In the genomic region with DNA sequence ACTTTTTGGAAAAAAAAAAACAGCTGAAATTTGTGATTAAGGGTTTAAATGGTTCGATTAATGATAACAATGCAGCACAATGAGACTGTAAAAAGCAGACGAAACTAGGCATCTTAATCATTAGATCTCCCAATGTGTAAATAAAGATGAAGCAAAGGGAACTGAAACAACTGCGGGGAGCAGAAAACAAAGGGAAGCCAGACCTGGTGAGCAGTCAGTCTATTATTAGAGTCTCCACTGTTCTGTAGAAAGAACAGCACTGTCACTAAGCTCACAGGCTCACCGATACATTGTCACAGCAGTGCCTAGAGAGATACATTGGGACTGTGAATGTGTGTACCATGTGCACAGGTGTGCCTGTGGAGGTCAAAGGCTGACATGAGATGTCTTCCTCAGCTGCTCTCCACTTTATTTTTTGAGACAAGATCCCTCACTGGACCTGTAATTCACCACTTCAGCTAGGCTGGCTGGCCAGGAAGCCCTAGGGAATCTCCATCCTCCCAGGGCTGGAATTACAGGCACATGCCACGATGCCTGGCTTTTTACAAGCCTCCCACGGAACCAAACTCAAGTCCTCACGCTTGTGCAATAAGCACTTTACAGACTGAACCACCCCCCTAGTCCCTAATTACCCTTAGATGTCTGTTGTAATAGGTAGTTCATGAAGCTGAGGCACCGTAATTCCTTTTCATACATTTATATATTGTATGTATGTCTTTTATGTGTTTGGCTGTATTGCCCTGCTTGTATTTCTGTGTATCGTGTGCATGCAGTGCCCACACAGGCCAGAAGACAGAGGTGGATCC, we compare ENCODE assay signal across 13 mouse cellular contexts. TPM values are rescaled to one million over a fixed set of nuclear protein-coding genes. Genes with fewer than 3 reads are reported as not detected.
DNase-seq lines count a peak whose midpoint lies in the region; ATAC-seq and TF ChIP-seq lines count a peak whose summit lies in the region.
"Had no signal": no experiment of that assay in that cellular context is flagged by ENCODE, and none has a peak within 500 bp of the region (broad histone marks: within the 10 kb centered on the region; RNA-seq: fewer than 3 reads in every experiment).

No protein-coding gene starts in this region.

- ATAC-seq in megakaryocyte, adult 5-6 weeks (ENCODE audit: poor library complexity, severe bottlenecking): peak; percentile 90
- ATAC-seq: forebrain, postnatal 0 days had no signal

- in situ Hi-C loops in CH12.LX (cut with MboI; ENCODE audit: low pct_ligation_motif_present, low pct_unique_long_range_greater_than_20kb, low sequenced_read_pairs): no loop called here

- H3K27me3 ChIP-seq in CH12.LX (replicated peaks): no peaks in the 10 kb centered on the region
- H3K27me3 ChIP-seq: limb, embryonic 13.5 days had no signal

- DNase-seq in left cerebral cortex, adult 2 months (ENCODE audit: extremely low spot score in 1 of 2, low spot score in 2 of 2): no peak
- no peak for DNase-seq in left cerebral cortex, postnatal 25 days (ENCODE audit: low spot score in 2 of 2)
- peak; percentile 67 for DNase-seq in CH12.LX (ENCODE audit: extremely low read depth)
- DNase-seq in T-cell, adult 2 months (ENCODE audit: low spot score): no peak
- DNase-seq in kidney, adult 8-10 months: no peak
- DNase-seq: adrenal gland, adult 8-10 months; forebrain, postnatal 0 days; kidney, postnatal 25 days; layer of hippocampus, postnatal 36 days; lung, postnatal 14 days had no signal

- peak overlapping the region; percentile 63; the same call in 1 of the 2 replicates for H3K27ac ChIP-seq in left cerebral cortex, adult 2 months
- H3K27ac ChIP-seq in CH12.LX (ENCODE audit: insufficient read depth, low read depth): peak overlapping the region; percentile 18
- peak overlapping the region; percentile 66; the same call in 1 of the 2 replicates for H3K27ac ChIP-seq in brown adipose tissue, adult 24 weeks (replicated peaks; ENCODE audit: low read depth, low read length)
- H3K27ac ChIP-seq: limb, embryonic 13.5 days had no signal

- intact Hi-C loops in left cerebral cortex, adult 2 months (cut with DNase I): no loop called here
- intact Hi-C loops in left cerebral cortex, postnatal 25 days (cut with DNase I): no loop called here

- no peak for TF ChIP-seq CTCF in left cerebral cortex, adult 2 months (IDR thresholded peaks at IDR 0.05)
- no peak for TF ChIP-seq CTCF in CH12.LX (conservative IDR thresholded peaks at IDR 0.05 in 1 of 2, IDR thresholded peaks at IDR 0.05 in 1 of 2; ENCODE audit: low read depth in 2 of 2, low read length in 2 of 2)

- no peak overlapping the region for H3K4me3 ChIP-seq in left cerebral cortex, adult 2 months
- peak overlapping the region in 1 of 3 experiments; percentile 12 for H3K4me3 ChIP-seq in CH12.LX (replicated peaks in 1 of 3; ENCODE audit: low read depth in 2 of 3, low read length in 2 of 3, poor library complexity in 1 of 3)
- H3K4me3 ChIP-seq in brown adipose tissue, adult 24 weeks (ENCODE audit: insufficient read depth, low read depth, low read length): no peak overlapping the region
- H3K4me3 ChIP-seq: limb, embryonic 13.5 days had no signal

- H3K9me3 ChIP-seq in CH12.LX (replicated peaks; ENCODE audit: low read length): no peaks in the 10 kb centered on the region
- H3K9me3 ChIP-seq: limb, embryonic 13.5 days had no signal

- H3K4me1 ChIP-seq in CH12.LX (ENCODE audit: control insufficient read depth in 1 of 2, insufficient read depth in 2 of 2): peaks cover 9 to 20% of the 10 kb centered on the region in 2 experiments
- H3K4me1 ChIP-seq in brown adipose tissue, adult 24 weeks (ENCODE audit: control insufficient read depth, insufficient read depth, insufficient read length, low read length): no peaks in the 10 kb centered on the region

- peak overlapping the region; percentile 4 for H3K9ac ChIP-seq in CH12.LX (ENCODE audit: insufficient read depth, low read depth)
- H3K9ac ChIP-seq: forebrain, postnatal 0 days; limb, embryonic 13.5 days had no signal

- no peaks in the 10 kb centered on the region for H3K36me3 ChIP-seq in CH12.LX (replicated peaks in 1 of 2; ENCODE audit: control insufficient read depth in 1 of 2, insufficient read depth in 1 of 2, low read length in 1 of 2)
- H3K36me3 ChIP-seq: limb, embryonic 13.5 days had no signal

- TF ChIP-seq POLR2A in CH12.LX (IDR thresholded peaks at IDR 0.05; ENCODE audit: low read depth, low read length): no peak

- no peak for TF ChIP-seq RAD21 in CH12.LX (IDR thresholded peaks at IDR 0.05; ENCODE audit: low read depth, low read length)

- peak; percentile 81 for TF ChIP-seq EP300 in CH12.LX (IDR thresholded peaks at IDR 0.05; ENCODE audit: low read length)

- dilution Hi-C loops in CH12.LX (cut with MboI; ENCODE audit: extremely low pct_ligation_motif_present, extremely low pct_unique_long_range_greater_than_20kb, low sequenced_read_pairs): no loop called here

- no peaks in the 10 kb centered on the region for H3K79me2 ChIP-seq in CH12.LX (replicated peaks; ENCODE audit: control insufficient read depth, extremely low read depth, insufficient read depth, poor library complexity, severe bottlenecking)

- peak overlapping the region; percentile 97 for H3K4me2 ChIP-seq in CH12.LX (ENCODE audit: insufficient read depth, low read depth, poor library complexity, severe bottlenecking)
- H3K4me2 ChIP-seq: limb, embryonic 13.5 days had no signal

TF ChIP-seq in CH12.LX, 34 proteins besides CTCF, POLR2A, EP300 and RAD21 (continues in another document):
- TF ChIP-seq ELF1 (IDR thresholded peaks at IDR 0.05; ENCODE audit: low read depth, low read length): no peak
- no peak for TF ChIP-seq GABPA (IDR thresholded peaks at IDR 0.05; ENCODE audit: insufficient replicate concordance, low read depth, low read length)
- peak; percentile 91 for TF ChIP-seq IRF4 (IDR thresholded peaks at IDR 0.05; ENCODE audit: low read depth, low read length)
- TF ChIP-seq HCFC1 (IDR thresholded peaks at IDR 0.05; ENCODE audit: low read depth, low read length): no peak
- no peak for TF ChIP-seq E2F4 (IDR thresholded peaks at IDR 0.05; ENCODE audit: insufficient replicate concordance, low read depth, low read length)
- 0 out of 2 replicates have a peak, but pooled peaks have one; percentile 38 for TF ChIP-seq ETS1 (conservative IDR thresholded peaks at IDR 0.05; ENCODE audit: low read depth, low read length)
- TF ChIP-seq MAFK (IDR thresholded peaks at IDR 0.05; ENCODE audit: insufficient replicate concordance, low read length): no peak
- TF ChIP-seq CHD2 (IDR thresholded peaks at IDR 0.05; ENCODE audit: low read length): peak; percentile 42; the same call in 1 of the 2 replicates
- no peak for TF ChIP-seq USF1 (IDR thresholded peaks at IDR 0.05; ENCODE audit: low read depth, low read length)
- TF ChIP-seq SMC3 (IDR thresholded peaks at IDR 0.05; ENCODE audit: low read depth, low read length): no peak
- TF ChIP-seq MYC (IDR thresholded peaks at IDR 0.05; ENCODE audit: low read depth, low read length): peak; percentile 69; the same call in 1 of the 2 replicates
- TF ChIP-seq MAZ (IDR thresholded peaks at IDR 0.05; ENCODE audit: low read depth, low read length): no peak
- TF ChIP-seq JUN (IDR thresholded peaks at IDR 0.05; ENCODE audit: insufficient read depth, low read depth, low read length): no peak
- TF ChIP-seq USF2 (conservative IDR thresholded peaks at IDR 0.05; ENCODE audit: low read depth, low read length): no peak
- peak; percentile 2; the same call in 1 of the 2 replicates for TF ChIP-seq ZNF384 (IDR thresholded peaks at IDR 0.05; ENCODE audit: low read depth, low read length)
- no peak; the same call in 1 of the 2 replicates for TF ChIP-seq JUND (conservative IDR thresholded peaks at IDR 0.05; ENCODE audit: low read depth, low read length)
- TF ChIP-seq MEF2A (IDR thresholded peaks at IDR 0.05; ENCODE audit: borderline replicate concordance, low read depth, low read length): peak; percentile 97
- no peak for TF ChIP-seq POLR2AphosphoS2 (IDR thresholded peaks at IDR 0.05; ENCODE audit: low read depth, low read length)
- TF ChIP-seq NRF1 (IDR thresholded peaks at IDR 0.05; ENCODE audit: low read depth, low read length): no peak
- no peak for TF ChIP-seq ZC3H11A (IDR thresholded peaks at IDR 0.05; ENCODE audit: low read depth, low read length)
- TF ChIP-seq TBP (conservative IDR thresholded peaks at IDR 0.05; ENCODE audit: low read depth, low read length): no peak
- no peak for TF ChIP-seq PAX5 (IDR thresholded peaks at IDR 0.05; ENCODE audit: low read length)
- 0 out of 2 replicates have a peak, but pooled peaks have one; percentile 36 for TF ChIP-seq TCF12 (IDR thresholded peaks at IDR 0.05; ENCODE audit: low read depth, low read length)
- no peak; the same call in 1 of the 2 replicates for TF ChIP-seq CHD1 (IDR thresholded peaks at IDR 0.05; ENCODE audit: low read depth, low read length)

RNA-seq across cellular contexts. Expression of gene Gpr155, which starts 14.6 kb away (rescaled TPM):
- total RNA-seq in left cerebral cortex, adult 2 months (2021): 10 to 100 TPM; 32.1 to 32.9 TPM
- 10 to 100 TPM; 32.7 to 45.7 TPM for total RNA-seq in left cerebral cortex, postnatal 25 days (2021)
- total RNA-seq in CH12.LX (2012; rRNA removed) (3.2 and 4.4 TPM in 2 replicates), CH12.LX (2014; rRNA removed) (3.0 and 4.4 TPM in 2 replicates)
- polyA plus RNA-seq in CH12.LX (2012; ENCODE audit: insufficient read length, low read depth): 4.0 and 5.7 TPM in 2 replicates
- polyA plus RNA-seq in brown adipose tissue, adult 24 weeks (2012; ENCODE audit: insufficient read depth, insufficient read length, missing spikeins): 3.8 and 4.0 TPM in 2 replicates
- 3.2 and 6.0 TPM in 2 replicates for total RNA-seq in megakaryocyte, adult 5-6 weeks (2015)
- 2.5 and 6.3 TPM in 2 replicates for total RNA-seq in megakaryocyte, adult 5-6 weeks (2017)

RNA-seq across cellular contexts. Expression of gene Cir1, which starts 59.2 kb away (rescaled TPM):
- 10 to 100 TPM; 26.3 to 27.1 TPM for total RNA-seq in left cerebral cortex, adult 2 months (2021)
- total RNA-seq in left cerebral cortex, postnatal 25 days (2021): 10 to 100 TPM; 26.4 to 28.6 TPM
- total RNA-seq in CH12.LX (2012; rRNA removed): 4.8 and 5.2 TPM in 2 replicates
- 3.8 and 4.6 TPM in 2 replicates for total RNA-seq in CH12.LX (2014; rRNA removed)
- 14.3 and 15.6 TPM in 2 replicates for polyA plus RNA-seq in CH12.LX (2012; ENCODE audit: insufficient read length, low read depth)
- polyA plus RNA-seq in brown adipose tissue, adult 24 weeks (2012; ENCODE audit: insufficient read depth, insufficient read length, missing spikeins): 9.6 and 13.2 TPM in 2 replicates
- 13.6 and 14.0 TPM in 2 replicates for total RNA-seq in megakaryocyte, adult 5-6 weeks (2015)
- total RNA-seq in megakaryocyte, adult 5-6 weeks (2017): 15.2 and 17.2 TPM in 2 replicates

RNA-seq across cellular contexts. Expression of gene Scrn3, which starts 59.3 kb away (rescaled TPM):
- 10 to 100 TPM; 17.8 to 19.5 TPM for total RNA-seq in left cerebral cortex, adult 2 months (2021)
- 10 to 100 TPM; 13.3 to 17.5 TPM for total RNA-seq in left cerebral cortex, postnatal 25 days (2021)
- total RNA-seq in CH12.LX (2012; rRNA removed) (6.0 and 6.6 TPM in 2 replicates), CH12.LX (2014; rRNA removed) (10.2 and 11.1 TPM in 2 replicates)
- polyA plus RNA-seq in CH12.LX (2012; ENCODE audit: insufficient read length, low read depth): 14.8 and 19.2 TPM in 2 replicates
- polyA plus RNA-seq in brown adipose tissue, adult 24 weeks (2012; ENCODE audit: insufficient read depth, insufficient read length, missing spikeins): 30.1 and 32.1 TPM in 2 replicates
- total RNA-seq in megakaryocyte, adult 5-6 weeks (2015): 9.0 and 9.5 TPM in 2 replicates
- 8.0 and 15.7 TPM in 2 replicates for total RNA-seq in megakaryocyte, adult 5-6 weeks (2017)

Comparison
In these comparisons a context has a peak if more than half of its experiments do, and no peak if none do; other contexts are left out.
1. RNA of gene Gpr155, which starts 14.6 kb away (total RNA-seq): 32.7 to 45.7 TPM in left cerebral cortex, postnatal 25 days and 32.1 to 32.9 TPM in left cerebral cortex, adult 2 months; 2.5 to 6.3 TPM in megakaryocyte, adult 5-6 weeks and 3.0 to 4.4 TPM in CH12.LX; every median in the first group is over 4 times any median in the second.
2. Peak in every context shown above with its lines, with median percentiles within 50 percentile points of each other: H3K27ac ChIP-seq.